Mouse (Mus musculus): ENCODE data around the gene Tll1. TPM values are rescaled to one million over a fixed set of nuclear protein-coding genes. Genes with fewer than 3 reads are reported as not detected.
A peak's percentile ranks its signal among the peaks of the same experiment; 100 is the strongest.
"Not testable (repeated sequence)": the region's sequence is repeated elsewhere in the genome, so short reads cannot be mapped to it uniquely, and the experiment has no call there.

Gene Tll1
- polyA plus RNA-seq, 1 experiment from 2014 or later, result 0.54 TPM

DNA sequence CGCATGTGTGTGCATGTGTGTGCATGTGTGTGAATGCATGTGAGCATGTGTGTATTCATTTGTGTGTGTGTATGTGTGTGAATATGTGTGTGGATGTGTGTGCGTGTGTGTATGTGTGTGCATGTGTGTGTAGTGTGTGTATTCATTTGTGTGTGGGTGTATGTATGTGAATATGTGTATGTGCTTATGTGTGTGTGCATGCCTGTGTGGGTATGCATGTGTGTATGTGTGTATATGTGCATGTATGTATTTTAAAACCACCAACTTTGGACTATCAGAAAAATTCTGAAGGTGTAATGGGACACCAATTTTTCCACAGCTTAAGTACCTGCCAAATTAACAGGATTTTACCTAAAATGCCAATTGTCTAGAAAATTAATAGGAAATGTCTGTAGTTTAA, 183.0 kb downstream of the Tll1 start:
- H3K27me3 ChIP-seq (ENCODE audit: insufficient read depth, low read length), result no peaks in the 10 kb centered on the region
- H3K4me1 ChIP-seq (replicated peaks; ENCODE audit: insufficient read depth, low read length), result no peaks in the 10 kb centered on the region
- H3K4me3 ChIP-seq (replicated peaks; ENCODE audit: low read depth, low read length), result no peak overlapping the region
- ATAC-seq (replicated peaks; ENCODE audit: low FRiP score, low read depth) (no peak), DNase-seq (ENCODE audit: low spot score) (no peak)
- no peak for TF ChIP-seq CTCF (IDR thresholded peaks at IDR 0.05; ENCODE audit: low read depth)
- no peaks in the 10 kb centered on the region for H3K9me3 ChIP-seq (replicated peaks; ENCODE audit: low read length)
- H3K9ac ChIP-seq (ENCODE audit: low read depth, low read length), result no peak overlapping the region
- H3K27ac ChIP-seq, result no peak overlapping the region
- no peaks in the 10 kb centered on the region for H3K36me3 ChIP-seq (ENCODE audit: insufficient read depth, low read length)
- no peak overlapping the region for H3K4me2 ChIP-seq (ENCODE audit: low read length)
- 92% methylated on average over 2 of the region's 2 CpGs for WGBS

DNA sequence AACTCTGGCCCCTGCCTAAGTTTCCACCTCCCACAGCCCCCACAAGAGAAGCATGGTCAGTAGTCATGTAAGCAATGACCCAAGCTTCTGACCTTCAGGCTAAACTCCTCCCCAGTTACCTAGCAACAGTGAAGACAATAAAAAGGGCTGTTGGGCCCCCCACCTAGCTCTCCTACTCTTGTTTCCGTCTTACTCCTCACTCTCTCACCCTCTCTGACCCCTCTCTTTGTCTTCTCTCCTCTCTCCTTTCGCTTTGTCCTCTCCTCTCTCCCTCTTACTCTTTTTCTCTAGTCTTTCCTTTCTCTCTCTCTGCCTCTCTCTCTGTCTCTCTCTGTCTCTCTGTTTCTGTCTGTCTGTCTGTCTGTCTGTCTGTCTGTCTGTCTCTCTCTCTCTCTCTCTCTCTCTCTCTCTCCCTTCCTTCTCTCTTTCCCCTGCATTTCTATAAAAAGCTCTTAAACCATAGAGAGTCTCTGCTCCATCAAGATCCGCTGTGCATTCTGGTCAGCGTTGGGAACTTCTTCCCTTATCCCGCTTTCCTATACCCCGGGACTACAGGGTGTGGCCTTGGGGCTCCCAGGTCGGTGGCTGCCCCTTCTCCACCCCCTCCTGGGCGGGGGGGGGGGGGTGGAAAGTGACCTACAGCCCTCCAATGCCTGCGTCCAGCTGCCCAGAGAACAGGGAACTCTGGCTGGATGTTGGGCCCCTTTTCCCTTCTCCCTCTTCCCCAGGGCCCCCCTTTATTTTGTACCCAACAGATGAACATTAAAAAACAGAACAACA, 235.3 kb downstream of the Tll1 start:
- not testable (repeated sequence) for H3K9ac ChIP-seq (ENCODE audit: low read depth, low read length); H3K27ac ChIP-seq; H3K4me2 ChIP-seq (ENCODE audit: low read length); H3K36me3 ChIP-seq (ENCODE audit: insufficient read depth, low read length); H3K9me3 ChIP-seq (replicated peaks; ENCODE audit: low read length); H3K4me1 ChIP-seq (replicated peaks; ENCODE audit: insufficient read depth, low read length); H3K4me3 ChIP-seq (replicated peaks; ENCODE audit: low read depth, low read length); H3K27me3 ChIP-seq (ENCODE audit: insufficient read depth, low read length)
- DNase-seq (ENCODE audit: low spot score) (peak; percentile 63), ATAC-seq (replicated peaks; ENCODE audit: low FRiP score, low read depth) (0 out of 2 replicates have a peak, but pooled peaks have one; percentile 46)
- 25% methylated on average over 9 of the region's 9 CpGs for WGBS

Measured in kidney, postnatal 0 days (tissue).